Mouse (Mus musculus): Measurements from ENCODE around the gene Ccdc170. TPM values are rescaled to one million over a fixed set of nuclear protein-coding genes. Genes with fewer than 3 reads are reported as not detected.

Gene Ccdc170
- total and polyA plus RNA-seq, 2 experiments from 2014 or later: 0.48 to 1.5 TPM

DNA sequence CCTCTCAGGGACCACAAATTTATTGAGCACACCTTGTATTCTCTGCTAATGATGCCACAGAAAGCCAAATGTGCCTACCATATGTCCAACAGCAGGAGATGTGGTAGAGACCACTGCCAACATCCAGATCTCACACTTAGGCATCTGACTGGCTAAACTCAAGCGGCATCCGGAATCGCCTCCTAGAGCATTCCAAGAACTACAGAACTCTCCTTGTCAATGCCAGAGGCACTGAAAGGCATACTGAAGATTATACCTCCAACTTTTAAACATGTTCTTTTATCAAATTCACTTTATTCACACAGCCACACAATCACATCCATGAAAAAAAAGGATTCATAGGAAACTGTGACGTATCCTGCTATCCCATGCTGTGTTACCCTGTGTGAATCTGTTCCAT lies 88.5 kb downstream of the Ccdc170 start:
- TF ChIP-seq CTCF (IDR thresholded peaks at IDR 0.05): no peak
- no peak overlapping the region for H3K27ac ChIP-seq (ENCODE audit: low read depth, low read length)
- H3K36me3 ChIP-seq (ENCODE audit: insufficient read depth, low read length): no peaks in the 10 kb centered on the region
- no peak overlapping the region for H3K9ac ChIP-seq (replicated peaks; ENCODE audit: low read length, poor library complexity, severe bottlenecking)
- no peaks in the 10 kb centered on the region for H3K4me1 ChIP-seq (ENCODE audit: insufficient read depth, low read length)
- DNase-seq (ENCODE audit: low spot score) (no peak), ATAC-seq (ENCODE audit: low FRiP score) (no peak)
- H3K4me2 ChIP-seq (ENCODE audit: low read depth, low read length, poor library complexity, severe bottlenecking): no peak overlapping the region
- WGBS: 82% methylated on average over 4 of the region's 4 CpGs
- no peaks in the 10 kb centered on the region for H3K27me3 ChIP-seq (ENCODE audit: insufficient read depth, low read length)
- H3K4me3 ChIP-seq (ENCODE audit: low read depth, low read length): no peak overlapping the region
- no peaks in the 10 kb centered on the region for H3K9me3 ChIP-seq (ENCODE audit: low read length)

DNA sequence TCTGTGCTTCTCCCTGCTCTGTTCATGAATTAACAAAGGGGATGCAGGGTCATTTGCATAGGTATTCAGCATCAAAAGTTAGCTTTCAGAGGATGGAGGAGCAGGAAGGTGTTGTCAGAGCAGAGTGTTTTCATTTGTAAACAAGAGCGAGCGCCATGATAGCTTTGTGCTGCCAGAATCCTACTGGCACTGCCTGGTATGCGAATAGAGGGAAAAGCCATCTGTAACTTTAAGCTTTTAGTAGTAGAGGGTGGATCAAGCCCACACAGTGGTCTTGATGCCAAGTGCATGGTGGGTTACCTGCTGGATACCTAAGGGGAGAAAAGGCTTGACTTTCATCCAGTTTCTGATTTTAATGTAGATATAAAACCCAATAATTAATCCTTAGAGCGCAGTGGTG lies 89.0 kb downstream of the Ccdc170 start:
- DNase-seq (ENCODE audit: low spot score) (no peak), ATAC-seq (ENCODE audit: low FRiP score) (no peak)
- Histone ChIP-seq H3K9me3 (ENCODE audit: low read length) (no peaks in the 10 kb centered on the region), H3K4me3 (ENCODE audit: low read depth, low read length) (no peak overlapping the region), H3K4me1 (ENCODE audit: insufficient read depth, low read length) (no peaks in the 10 kb centered on the region), H3K36me3 (ENCODE audit: insufficient read depth, low read length) (no peaks in the 10 kb centered on the region), H3K9ac (replicated peaks; ENCODE audit: low read length, poor library complexity, severe bottlenecking) (no peak overlapping the region), H3K27ac (ENCODE audit: low read depth, low read length) (no peak overlapping the region), H3K27me3 (ENCODE audit: insufficient read depth, low read length) (no peaks in the 10 kb centered on the region), H3K4me2 (ENCODE audit: low read depth, low read length, poor library complexity, severe bottlenecking) (no peak overlapping the region)
- TF ChIP-seq CTCF (IDR thresholded peaks at IDR 0.05): no peak
- WGBS: 72% methylated on average over 4 of the region's 4 CpGs

DNA sequence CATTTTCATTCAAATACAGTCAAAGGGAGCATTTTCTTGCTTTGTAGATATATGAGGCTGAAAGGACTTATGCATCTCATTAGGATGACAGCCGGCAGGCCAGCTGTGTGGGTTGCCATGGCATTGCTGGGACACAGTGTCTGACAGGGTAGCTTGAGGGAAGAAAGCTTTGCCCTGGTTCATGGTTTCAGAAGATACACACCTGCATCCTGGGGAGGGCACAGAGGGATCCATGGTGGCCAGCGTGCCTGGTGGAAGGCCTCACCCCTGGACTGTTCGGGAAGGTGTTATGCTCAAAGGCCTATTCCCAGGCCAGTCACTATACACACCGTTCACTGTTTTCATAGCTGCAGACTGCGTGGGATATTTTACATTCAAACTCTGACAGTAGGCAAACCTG lies 99.6 kb downstream of the Ccdc170 start:
- no peak overlapping the region for H3K4me2 ChIP-seq (ENCODE audit: low read depth, low read length, poor library complexity, severe bottlenecking)
- H3K4me3 ChIP-seq (ENCODE audit: low read depth, low read length): no peak overlapping the region
- DNase-seq (ENCODE audit: low spot score) (peak; percentile 61), ATAC-seq (ENCODE audit: low FRiP score) (peak; percentile 68; the same call in 1 of the 2 replicates)
- WGBS: 59% methylated on average over 5 of the region's 5 CpGs
- H3K27ac ChIP-seq (ENCODE audit: low read depth, low read length): no peak overlapping the region
- no peaks in the 10 kb centered on the region for H3K9me3 ChIP-seq (ENCODE audit: low read length)
- no peaks in the 10 kb centered on the region for H3K36me3 ChIP-seq (ENCODE audit: insufficient read depth, low read length)
- TF ChIP-seq CTCF (IDR thresholded peaks at IDR 0.05): no peak
- H3K27me3 ChIP-seq (ENCODE audit: insufficient read depth, low read length): no peaks in the 10 kb centered on the region
- no peak overlapping the region for H3K9ac ChIP-seq (replicated peaks; ENCODE audit: low read length, poor library complexity, severe bottlenecking)
- no peaks in the 10 kb centered on the region for H3K4me1 ChIP-seq (ENCODE audit: insufficient read depth, low read length)

DNA sequence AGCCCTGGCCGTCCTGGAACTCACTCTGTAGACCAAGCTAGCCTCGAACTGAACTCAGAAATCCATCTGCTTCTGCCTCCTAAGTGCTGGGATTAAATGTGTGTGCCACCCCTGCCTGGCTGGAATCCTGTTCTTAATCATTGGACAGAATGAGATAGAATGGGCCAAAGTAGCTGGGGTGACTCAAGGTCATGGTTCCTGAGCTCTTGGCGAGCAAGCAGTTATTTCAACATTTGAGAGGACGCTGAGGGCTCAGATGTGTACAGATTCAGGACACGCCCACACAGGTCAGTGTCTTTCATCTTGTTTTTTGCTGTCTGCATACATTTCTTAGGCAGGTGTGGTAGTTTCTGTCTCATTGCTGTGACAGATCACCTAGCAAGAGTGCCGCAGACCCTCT lies 104.4 kb downstream of the Ccdc170 start:
- WGBS: 88% methylated on average over 6 of the region's 6 CpGs
- TF ChIP-seq CTCF (IDR thresholded peaks at IDR 0.05): no peak
- Histone ChIP-seq H3K9ac (replicated peaks; ENCODE audit: low read length, poor library complexity, severe bottlenecking) (no peak overlapping the region), H3K27ac (ENCODE audit: low read depth, low read length) (no peak overlapping the region), H3K36me3 (ENCODE audit: insufficient read depth, low read length) (no peaks in the 10 kb centered on the region), H3K4me2 (ENCODE audit: low read depth, low read length, poor library complexity, severe bottlenecking) (no peak overlapping the region), H3K4me1 (ENCODE audit: insufficient read depth, low read length) (no peaks in the 10 kb centered on the region), H3K27me3 (ENCODE audit: insufficient read depth, low read length) (no peaks in the 10 kb centered on the region), H3K4me3 (ENCODE audit: low read depth, low read length) (no peak overlapping the region), H3K9me3 (ENCODE audit: low read length) (no peaks in the 10 kb centered on the region)
- ATAC-seq (ENCODE audit: low FRiP score) (no peak), DNase-seq (ENCODE audit: low spot score) (no peak)

DNA sequence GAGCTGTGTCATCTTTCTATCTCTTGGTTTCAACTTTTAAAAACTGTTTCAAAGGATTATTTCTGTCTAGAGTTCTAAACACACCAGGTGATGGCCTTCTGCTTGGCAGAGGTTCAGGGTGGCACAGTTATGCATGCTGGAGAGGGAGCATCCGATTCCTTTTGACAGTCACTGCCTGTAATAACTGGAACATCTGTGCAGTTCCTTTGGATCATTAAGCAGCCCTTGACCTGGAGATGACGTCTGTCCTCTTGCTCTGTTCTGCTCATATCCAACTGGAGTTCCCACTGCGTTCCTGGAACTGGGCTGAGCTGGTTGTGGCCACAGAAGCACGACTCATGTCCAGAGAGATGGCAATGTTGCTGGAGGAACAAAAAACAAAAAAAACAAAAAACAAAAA lies 107.3 kb downstream of the Ccdc170 start:
- H3K9me3 ChIP-seq (ENCODE audit: low read length): no peaks in the 10 kb centered on the region
- H3K9ac ChIP-seq (replicated peaks; ENCODE audit: low read length, poor library complexity, severe bottlenecking): no peak overlapping the region
- DNase-seq (ENCODE audit: low spot score) (no peak), ATAC-seq (ENCODE audit: low FRiP score) (no peak)
- no peak overlapping the region for H3K4me3 ChIP-seq (ENCODE audit: low read depth, low read length)
- H3K36me3 ChIP-seq (ENCODE audit: insufficient read depth, low read length): no peaks in the 10 kb centered on the region
- 80% methylated on average over 4 of the region's 4 CpGs for WGBS
- no peaks in the 10 kb centered on the region for H3K4me1 ChIP-seq (ENCODE audit: insufficient read depth, low read length)
- H3K27me3 ChIP-seq (ENCODE audit: insufficient read depth, low read length): no peaks in the 10 kb centered on the region
- no peak overlapping the region for H3K4me2 ChIP-seq (ENCODE audit: low read depth, low read length, poor library complexity, severe bottlenecking)
- TF ChIP-seq CTCF (IDR thresholded peaks at IDR 0.05): no peak
- no peak overlapping the region for H3K27ac ChIP-seq (ENCODE audit: low read depth, low read length)

DNA sequence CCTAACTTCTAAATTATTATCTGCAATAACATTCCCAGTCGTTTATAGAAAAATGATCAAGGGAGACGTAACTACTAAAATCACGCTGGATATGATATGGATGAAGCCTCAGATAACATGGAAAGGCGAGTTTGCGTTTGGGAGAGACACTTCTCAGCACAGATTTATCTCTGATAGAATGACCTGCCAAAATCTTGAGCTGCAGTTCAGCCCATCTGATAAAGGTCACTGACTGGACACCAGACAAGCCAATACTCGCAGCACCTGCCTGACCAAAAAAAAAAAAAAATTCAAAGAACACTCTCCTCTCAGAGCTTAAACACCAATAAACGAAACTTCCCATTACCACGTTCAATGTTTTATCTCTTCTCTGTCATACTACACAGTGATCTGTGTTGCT lies 108.7 kb downstream of the Ccdc170 start:
- Histone ChIP-seq H3K9me3 (ENCODE audit: low read length) (no peaks in the 10 kb centered on the region), H3K4me1 (ENCODE audit: insufficient read depth, low read length) (no peaks in the 10 kb centered on the region), H3K27me3 (ENCODE audit: insufficient read depth, low read length) (no peaks in the 10 kb centered on the region), H3K36me3 (ENCODE audit: insufficient read depth, low read length) (no peaks in the 10 kb centered on the region), H3K27ac (ENCODE audit: low read depth, low read length) (no peak overlapping the region), H3K4me3 (ENCODE audit: low read depth, low read length) (no peak overlapping the region), H3K4me2 (ENCODE audit: low read depth, low read length, poor library complexity, severe bottlenecking) (no peak overlapping the region), H3K9ac (replicated peaks; ENCODE audit: low read length, poor library complexity, severe bottlenecking) (no peak overlapping the region)
- ATAC-seq (ENCODE audit: low FRiP score) (no peak), DNase-seq (ENCODE audit: low spot score) (no peak)
- TF ChIP-seq CTCF (IDR thresholded peaks at IDR 0.05): no peak
- 87% methylated on average over 8 of the region's 8 CpGs for WGBS

Data from midbrain, postnatal 0 days (tissue).